Mouse (Mus musculus): ENCODE data around the gene Chst3.
"Not testable (repeated sequence)": the region's sequence is repeated elsewhere in the genome, so short reads cannot be mapped to it uniquely, and the experiment has no call there.

Chst3 gene

DNA sequence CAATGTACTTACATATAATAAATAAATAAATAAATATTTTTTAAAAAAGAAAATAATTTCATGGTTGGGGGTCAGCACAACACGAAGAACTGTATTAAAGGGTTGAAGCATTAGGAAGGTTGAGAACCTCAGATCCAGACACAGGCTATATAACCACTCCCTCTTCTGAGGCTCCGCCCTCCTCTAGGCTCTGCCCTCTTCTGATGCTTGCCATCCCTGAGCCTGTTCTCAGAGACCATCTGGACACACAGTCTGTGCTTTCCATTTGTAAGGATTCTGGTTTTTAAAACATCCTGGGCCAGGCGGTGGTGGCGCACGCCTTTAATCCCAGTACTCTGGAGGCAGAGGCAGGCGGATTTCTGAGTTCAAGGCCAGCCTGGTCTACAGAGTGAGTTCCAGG lies 16.8 kb upstream of the Chst3 start:
- not testable (repeated sequence) for ATAC-seq (ENCODE audit: insufficient number of reproducible peaks, low FRiP score, low TSS enrichment)

DNA sequence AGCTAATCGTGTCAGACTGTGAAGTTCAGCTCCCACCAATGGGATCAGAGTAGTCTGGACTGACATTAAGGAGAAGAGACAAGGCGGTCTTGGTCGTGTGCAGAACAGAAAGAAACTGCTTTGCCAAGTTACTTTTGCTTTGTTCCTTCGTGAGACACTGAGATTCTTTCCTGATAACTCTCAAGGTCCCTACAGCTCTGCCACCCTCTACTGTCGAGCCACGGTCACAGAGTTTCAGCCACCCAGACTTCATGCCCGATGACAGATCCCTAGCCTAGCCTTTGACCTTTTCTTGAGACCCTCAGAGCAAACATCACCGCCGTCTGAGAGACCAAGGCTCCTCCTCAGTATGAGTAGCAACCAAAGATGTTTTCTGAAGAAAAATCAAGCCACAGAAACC lies 14.9 kb upstream of the Chst3 start:
- ATAC-seq (ENCODE audit: insufficient number of reproducible peaks, low FRiP score, low TSS enrichment) = no peak

DNA sequence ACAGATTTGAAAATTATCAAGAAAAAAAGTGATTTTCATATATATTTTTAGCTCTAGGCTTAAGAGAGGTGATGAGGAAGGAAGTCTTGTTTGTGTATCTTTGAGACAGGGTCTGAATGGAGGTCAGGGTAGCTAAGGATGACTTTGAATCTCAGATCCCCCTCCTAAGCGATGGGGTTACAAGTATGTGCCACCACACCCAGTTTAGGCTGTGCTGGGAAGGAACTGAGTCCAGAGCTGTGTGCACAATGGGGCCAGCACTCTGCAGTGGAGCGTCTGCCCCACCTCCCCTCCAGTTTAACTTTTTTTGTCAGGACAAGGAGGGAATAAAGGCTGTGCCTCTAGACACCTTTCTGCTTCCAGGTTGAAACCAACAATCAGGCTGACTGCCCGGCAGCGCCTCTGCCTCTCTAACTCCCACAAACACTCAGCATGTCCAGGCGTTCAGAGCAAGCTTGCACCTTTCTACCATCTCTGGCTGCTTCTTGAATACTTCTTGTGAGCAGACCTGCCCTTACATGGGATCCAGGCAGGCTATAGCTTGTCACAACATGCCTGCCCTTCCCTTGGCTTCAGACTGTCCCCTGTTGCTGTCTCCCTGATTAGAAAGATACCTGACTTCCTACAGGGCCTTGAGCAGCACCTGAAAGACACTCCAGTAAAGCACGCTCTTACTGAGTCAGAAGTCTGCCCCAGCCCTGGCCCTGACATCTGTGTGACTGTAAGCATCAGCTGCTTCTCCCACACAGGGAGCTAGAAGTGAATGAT lies 11.4 kb upstream of the Chst3 start:
- no peak for ATAC-seq (ENCODE audit: insufficient number of reproducible peaks, low FRiP score, low TSS enrichment)

DNA sequence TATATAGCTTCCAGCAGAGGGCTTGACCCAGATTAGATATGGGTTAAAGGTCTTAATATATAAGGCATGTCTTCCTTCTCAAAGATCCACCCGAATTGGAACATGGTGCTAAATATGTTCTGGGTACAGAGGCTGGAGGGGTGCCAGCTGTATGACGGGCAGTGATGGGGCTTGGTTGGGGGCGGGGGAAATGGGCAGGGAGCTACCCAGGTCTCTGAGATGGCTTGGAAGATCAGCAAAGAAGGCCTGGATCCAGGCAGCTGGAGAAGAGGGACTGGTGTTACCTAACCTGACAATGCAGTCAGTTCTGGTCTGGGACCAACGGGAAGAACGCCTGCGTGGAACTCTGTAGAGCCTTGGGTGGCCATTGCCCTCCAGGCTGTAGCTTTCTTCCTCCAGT lies 10.1 kb upstream of the Chst3 start:
- no peak for ATAC-seq (ENCODE audit: insufficient number of reproducible peaks, low FRiP score, low TSS enrichment)

DNA sequence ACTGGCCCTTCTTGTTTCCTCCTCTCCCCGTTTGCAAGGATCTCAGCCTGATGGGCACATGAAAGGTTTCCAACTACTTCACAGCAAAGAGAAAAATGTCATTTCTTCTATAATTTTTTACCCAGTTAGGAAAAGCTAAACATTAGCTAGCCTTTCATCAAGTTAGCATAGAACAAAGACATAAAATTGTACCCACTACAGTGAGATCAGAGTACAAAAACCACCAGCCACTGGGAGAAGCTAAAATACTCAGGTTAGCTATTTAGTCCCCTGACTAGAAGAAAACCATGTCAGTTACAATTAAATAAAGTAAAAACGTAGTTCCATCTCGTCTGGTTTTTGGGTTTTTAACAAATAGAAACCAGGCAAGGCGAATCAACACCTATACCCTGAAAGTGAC lies 8.6 kb upstream of the Chst3 start:
- ATAC-seq (ENCODE audit: insufficient number of reproducible peaks, low FRiP score, low TSS enrichment) = no peak

DNA sequence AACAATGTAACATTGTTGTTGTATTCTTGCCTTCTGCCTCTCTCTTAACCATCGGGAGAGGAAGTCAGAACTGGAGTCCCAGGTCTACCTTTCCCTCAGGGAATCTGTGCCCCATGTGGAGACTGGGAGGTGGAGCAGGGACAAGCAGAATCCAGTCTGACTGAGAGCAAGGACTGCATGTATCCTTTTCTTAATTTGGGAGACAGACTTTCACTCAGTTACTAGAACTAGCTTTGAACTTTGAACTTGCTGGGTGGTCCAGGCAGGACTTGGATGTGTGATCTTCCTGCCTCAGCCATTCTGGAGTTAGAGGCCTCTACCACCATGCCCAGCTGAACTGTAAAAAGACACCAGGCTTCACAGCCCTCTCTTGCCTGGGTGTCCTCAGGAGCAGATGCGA lies 5.5 kb upstream of the Chst3 start:
- ATAC-seq (ENCODE audit: insufficient number of reproducible peaks, low FRiP score, low TSS enrichment) = no peak

DNA sequence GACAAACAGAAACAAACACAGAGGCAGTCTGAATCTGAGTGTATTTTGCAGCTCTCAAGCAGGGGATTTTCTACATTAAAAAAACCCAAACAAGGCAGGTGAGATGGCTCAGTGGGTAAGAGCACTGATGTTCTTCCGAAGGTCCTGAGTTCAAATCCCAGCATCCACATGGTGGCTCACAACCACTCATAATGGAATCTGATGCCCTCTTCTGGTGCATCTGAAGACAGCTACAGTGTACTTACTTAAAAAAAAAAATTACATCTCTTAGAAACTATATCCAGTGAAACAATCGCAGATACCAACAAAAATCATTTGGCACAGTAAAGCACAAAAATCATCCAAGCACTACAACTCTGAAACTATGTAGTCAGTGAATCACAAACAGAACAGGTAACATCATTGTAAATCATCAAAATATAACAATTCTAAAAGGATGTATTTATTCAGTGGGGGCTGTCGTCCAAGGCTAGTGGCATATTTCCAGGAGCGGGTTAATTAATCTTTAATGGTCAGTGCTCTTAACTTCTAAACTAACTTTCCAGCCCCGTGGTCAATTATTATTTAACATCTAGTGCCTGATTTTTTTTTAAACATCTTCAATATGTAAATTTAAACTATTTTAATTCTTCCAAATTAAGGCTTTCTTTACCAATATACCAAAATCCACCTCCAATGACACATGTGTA lies 2.7 kb upstream of the Chst3 start:
- not testable (repeated sequence) for ATAC-seq (ENCODE audit: insufficient number of reproducible peaks, low FRiP score, low TSS enrichment)

DNA sequence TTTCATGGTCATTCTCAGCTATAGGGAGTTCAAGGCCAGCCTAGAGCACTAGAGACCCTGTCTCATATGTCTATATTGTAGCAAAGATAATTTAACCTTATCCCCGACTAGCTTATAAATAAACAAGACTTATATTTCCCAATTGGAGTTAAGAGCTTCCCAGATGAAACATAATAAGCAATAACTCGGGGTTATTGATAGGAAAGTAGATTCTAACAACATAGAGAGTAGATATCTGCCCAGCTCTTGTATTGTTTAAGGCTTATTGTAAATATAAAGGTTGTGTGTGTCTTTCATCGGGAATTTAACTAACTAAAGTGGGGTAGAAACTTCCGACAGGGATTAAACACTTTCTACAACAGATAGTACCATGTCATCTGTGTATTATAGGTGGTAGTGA lies 1.5 kb upstream of the Chst3 start:
- ATAC-seq (ENCODE audit: insufficient number of reproducible peaks, low FRiP score, low TSS enrichment) = no peak

DNA sequence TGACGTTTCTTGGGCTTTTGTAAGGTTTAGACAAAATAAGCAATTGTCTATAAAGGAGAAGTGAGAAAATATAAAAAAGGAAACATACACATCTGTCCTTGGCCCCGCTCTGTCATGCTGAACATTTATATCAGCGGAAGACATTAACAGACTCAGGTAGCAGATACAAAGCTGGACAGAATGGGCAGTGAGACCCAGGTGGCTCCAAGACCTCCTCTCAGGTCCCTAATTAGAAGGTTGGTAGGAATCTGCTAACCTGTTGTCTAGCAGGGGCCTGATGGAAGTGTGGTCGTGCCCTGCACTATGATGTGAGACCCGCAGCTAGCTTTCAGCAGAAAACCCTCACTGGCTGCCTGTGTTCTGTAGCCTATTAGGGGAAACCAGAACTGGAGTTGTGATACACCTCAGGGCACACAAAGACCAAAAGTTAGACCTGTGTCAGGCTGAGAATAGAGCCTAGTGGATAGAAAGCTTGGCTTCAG lies 1.0 kb upstream of the Chst3 start:
- no peak for ATAC-seq (ENCODE audit: insufficient number of reproducible peaks, low FRiP score, low TSS enrichment)

DNA sequence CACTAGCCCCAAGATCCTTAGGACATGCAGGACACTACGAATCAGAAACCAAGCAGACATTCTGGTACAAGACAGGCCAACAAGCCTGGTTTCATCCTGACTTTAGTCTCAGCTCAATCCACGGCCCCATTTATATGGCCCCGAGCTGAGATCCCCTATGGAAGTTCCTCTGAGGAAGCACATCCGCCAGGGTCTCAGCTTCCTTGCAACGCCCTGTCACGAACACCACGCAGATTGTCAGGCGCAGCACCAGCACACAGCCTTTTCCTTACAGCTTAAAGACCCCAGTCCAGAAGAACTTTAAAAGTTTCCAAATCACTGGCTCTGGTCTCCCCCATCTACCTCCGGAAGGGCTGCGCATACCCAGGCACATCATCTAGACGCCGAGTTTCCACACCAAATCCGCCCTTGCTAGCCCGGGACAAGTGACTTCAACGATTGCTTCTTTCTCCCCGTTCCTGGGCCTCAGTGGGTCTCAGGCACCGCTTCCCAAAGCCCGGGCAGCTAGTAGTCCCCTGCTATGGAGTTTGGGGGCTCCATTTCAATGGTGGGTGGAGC lies 948 bp downstream of the Chst3 start:
- ATAC-seq (ENCODE audit: insufficient number of reproducible peaks, low FRiP score, low TSS enrichment) = no peak

DNA sequence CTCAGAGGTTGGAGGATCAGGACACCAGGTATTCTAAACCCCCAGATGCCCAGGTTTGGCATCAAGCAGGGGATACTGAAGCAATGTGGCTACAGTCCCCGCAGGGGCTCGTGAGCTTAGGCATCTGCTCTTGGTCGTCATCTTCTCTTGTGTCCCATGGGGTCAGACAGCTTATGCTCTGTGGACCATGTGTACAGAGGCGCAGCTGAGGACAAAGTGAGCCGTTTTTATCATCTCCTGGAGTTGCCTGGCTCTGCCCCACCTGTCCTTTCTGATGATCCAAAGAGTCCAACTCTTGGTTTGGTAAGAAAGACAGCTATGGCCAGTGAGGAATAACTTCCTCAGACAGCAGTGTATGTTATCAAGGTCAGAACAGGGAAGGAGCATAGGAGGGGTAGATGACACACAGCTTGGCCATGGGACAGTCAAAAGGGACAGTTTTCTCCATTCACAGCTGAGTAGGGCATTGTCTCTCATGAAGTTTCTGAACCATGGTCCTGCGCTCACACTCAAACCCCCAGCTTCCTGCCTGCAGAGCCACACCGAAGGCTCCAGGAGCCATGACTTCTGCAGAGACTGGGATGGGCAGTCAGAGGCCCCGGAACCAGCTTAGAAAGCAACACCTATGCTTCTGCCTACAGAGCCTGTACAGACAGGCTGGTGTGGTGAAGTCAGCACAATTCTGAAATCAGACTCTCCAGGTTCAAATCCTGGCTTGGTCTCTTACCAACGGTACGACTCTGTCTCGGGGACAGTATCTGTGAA lies 2.5 kb downstream of the Chst3 start:
- ATAC-seq (ENCODE audit: insufficient number of reproducible peaks, low FRiP score, low TSS enrichment) = no peak

DNA sequence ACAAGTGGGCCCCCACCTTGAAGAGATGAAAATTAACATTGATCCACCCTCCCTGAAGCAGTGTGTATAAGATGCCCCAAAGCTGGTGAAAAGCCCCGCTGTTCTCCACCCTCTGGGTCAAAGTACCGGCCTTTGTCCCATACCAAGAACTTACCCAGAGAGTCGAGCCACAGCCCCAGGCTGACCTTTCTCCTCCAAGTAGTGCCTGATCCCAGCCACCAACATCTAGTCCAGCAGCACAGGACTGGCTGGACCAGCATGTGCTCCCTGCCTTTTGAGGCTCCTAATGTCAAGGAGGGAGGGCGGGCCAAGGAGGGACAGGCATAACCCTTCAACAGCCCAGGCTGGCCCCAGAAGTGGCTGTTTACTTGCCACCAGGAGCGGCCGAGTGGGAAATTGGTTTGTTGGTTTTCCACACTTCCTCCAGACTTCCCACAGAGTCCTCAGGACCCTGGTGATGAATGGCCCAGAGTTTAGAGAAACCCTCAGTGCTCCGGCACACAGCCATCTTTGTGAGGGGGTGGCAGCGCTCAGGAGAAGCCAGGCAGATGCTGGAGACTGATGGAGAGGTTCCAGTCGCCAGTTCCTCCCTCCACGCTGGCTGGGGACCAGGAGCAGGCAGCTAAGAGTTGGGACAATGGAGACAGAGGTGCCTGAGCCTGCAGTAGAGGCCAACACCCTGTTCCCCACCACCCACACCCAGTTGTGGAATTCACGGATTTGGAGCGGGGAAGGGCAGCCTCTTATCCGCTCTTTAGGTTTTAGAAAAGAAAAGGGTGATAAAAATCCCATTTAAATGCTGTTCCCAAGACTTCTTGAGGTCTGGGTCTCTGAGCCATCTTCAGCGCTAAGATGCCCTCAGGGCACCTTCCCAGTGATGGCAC lies 3.7 kb downstream of the Chst3 start:
- no peak for ATAC-seq (ENCODE audit: insufficient number of reproducible peaks, low FRiP score, low TSS enrichment)

DNA sequence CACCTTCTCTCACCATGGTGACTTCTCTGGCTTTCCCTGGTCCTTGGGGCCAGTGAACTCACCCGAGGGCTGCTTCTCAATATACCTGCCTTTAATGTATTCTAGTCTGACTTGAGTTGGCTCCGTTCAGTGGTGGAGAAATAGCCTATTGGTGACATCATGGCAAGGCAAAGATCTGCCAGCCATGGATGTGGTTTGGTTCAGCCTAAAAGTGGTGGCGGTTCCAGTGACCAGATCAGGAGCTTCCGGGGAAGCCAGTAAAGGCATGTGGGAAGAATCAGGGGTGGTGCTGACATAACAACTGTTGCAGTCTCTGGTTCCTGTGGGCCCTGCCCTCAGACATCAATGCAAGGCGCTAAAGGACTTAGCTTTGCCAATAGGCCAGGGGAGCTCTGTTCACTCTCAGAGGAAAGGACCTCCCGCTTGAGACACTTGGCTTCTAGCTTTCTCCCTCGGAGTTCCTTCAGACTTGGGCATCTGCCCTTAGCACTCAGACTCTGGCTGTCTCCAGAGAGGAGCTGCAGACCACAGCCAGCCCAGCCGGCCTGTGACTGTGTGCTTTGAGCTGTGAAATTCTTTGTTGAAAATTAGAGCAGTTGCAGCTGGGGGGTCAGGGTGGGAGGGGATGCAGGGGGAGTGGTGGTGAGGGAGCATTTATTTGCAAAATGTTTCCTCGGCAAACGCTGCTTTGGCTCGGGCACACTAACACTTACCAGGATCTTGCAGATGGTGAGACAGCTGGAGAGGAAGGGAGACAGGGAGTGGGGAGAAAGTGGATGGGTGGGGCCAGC lies 6.3 kb downstream of the Chst3 start:
- ATAC-seq (ENCODE audit: insufficient number of reproducible peaks, low FRiP score, low TSS enrichment) = no peak

DNA sequence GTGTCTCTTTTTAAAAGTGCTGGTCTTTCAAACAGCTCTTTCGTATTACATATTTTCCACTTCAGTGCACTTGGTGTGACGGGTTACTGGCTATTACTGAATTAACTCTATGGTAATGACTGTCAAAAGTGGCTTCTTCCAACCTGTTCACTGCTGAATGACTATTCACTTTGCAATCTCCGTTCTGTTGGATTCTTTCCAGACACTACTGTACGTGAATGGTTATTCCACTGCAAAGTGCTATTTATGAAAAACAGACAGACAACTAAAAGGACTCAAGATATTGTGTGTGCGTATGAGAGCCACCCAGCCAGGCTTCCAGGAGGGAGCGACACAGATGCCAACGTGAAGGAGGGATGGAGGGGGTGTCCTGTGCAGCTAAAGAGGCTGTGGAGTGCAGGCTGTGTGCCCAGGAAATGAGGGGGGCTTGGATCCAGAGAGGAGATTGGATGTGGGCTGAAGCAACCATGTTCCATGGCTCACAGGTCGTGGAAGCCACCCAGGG lies 7.5 kb downstream of the Chst3 start:
- ATAC-seq (ENCODE audit: insufficient number of reproducible peaks, low FRiP score, low TSS enrichment) = no peak

DNA sequence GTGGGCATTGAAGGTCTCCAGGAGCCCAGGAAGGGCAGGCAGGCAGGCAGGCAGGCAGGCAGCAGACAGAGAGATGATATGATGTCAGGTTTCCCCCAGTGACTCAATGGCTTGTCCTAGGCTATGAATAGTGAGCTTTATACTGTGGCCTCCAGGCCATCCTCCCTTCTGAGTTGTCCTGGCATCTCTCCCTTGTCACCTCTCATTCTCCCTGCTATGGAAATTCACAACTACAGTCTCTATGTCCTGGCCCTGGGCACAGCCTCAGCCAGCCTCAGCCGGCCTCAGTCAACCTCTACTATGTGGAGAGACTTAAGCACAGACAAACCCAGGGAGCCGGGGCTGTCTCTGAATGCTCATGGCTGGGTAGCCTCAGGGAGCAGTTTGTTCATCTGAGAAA lies 8.6 kb downstream of the Chst3 start:
- no peak for ATAC-seq (ENCODE audit: insufficient number of reproducible peaks, low FRiP score, low TSS enrichment)

DNA sequence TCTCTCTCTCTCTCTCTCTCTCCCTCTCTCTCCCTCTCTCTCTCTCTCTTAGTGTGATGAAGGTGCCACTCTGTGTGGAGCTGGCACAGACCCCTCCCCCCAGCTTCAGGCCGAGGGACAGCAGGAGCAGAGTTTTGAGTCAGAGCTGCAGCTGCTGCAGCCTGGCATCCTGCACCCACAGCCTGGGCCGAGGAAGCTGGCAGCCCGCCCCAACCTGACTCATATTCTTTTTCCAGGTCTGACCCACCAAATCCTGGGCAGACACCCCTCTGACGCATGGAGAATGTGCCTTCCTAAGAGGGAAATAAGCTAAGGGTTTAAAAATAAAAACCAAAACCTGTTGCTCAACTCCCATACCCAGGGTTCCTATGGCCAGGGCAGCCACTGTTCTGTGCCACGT lies 9.8 kb downstream of the Chst3 start:
- ATAC-seq (ENCODE audit: insufficient number of reproducible peaks, low FRiP score, low TSS enrichment) = peak; percentile 79

DNA sequence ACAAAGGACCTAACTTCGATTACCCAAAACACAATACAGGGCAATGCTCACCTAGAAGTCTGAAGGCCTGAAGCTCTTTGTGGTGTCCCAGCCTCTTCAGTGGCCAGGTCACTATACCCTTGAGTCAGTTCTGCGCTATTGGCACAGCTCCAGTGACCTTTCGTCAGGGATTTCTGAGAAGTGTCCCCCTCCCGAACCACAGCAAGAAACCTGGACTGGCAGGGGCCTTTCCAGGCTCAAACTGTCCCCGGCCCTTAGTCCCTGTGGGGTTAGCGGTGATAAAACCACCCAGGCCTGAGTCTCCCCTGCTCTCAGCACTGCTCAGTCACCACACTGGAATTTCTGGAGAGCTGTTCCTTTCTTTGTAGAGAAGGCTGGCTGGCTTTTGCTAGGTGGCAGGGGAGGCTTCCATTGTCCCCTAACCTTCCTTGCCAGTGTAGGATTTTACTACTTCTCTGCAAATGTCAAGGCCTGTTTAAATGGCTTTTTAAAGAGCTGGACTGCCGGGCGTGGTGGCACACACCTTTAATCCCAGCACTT lies 11.8 kb downstream of the Chst3 start:
- ATAC-seq (ENCODE audit: insufficient number of reproducible peaks, low FRiP score, low TSS enrichment) = no peak

DNA sequence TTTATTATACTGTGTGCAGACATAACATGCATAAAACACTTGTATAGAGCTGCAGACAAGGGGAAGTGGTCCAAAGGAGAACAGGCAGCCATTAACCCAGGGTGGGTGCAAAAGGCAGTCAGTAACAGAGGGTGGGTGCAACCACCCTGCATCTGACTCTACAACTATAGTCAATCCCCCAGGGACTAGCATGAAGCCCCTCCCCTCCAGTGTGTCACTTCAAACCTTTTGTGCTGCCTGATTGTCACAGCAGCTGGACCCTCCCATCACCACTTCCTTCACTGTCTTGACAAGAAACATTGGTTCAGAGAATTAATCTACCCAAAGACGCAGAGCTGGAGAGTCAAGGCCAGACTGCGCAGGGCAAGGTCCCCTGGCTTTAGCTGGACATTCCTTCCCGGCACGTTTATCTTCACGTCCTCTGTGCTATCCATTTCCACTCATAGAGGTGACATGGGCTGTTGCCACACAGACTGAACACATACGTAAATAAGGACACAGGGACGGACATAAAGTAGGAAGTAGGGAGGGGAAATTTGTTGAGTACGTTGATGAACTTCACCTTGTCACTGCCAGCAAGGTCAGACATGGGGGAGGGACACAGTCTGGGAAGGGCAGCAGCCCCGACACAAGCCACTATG lies 13.3 kb downstream of the Chst3 start:
- no peak for ATAC-seq (ENCODE audit: insufficient number of reproducible peaks, low FRiP score, low TSS enrichment)
